Mouse (Mus musculus) hindbrain, embryonic 16.5 days (tissue): ENCODE data around the gene Cacnb4. TPM values are rescaled to one million over a fixed set of nuclear protein-coding genes. Genes with fewer than 3 reads are reported as not detected.

Experiments
- ATAC-seq: fragments of 200-750 bp; cut with Nextera tagmentation; 2 replicates; pipeline ENCODE4 v1.8.0; 2017; ENCODE audit warnings: moderate TSS enrichment, moderate library complexity
- H3K27ac ChIP-seq: fragments of 300-500 bp; sonication (generic); 2 replicates; pipeline ENCODE4 v1.5.1; 2014; ENCODE audit warnings: low read depth, mild to moderate bottlenecking, control low read depth, low read length, moderate library complexity
- H3K27me3 ChIP-seq: fragments of 300-500 bp; sonication (generic); replicated peaks from 2 replicates; pipeline ENCODE4 v1.6.1; 2014; ENCODE audit warnings: low read length; ENCODE audit not compliant: control insufficient read depth, insufficient read depth
- H3K36me3 ChIP-seq: fragments of 300-500 bp; sonication (generic); 2 replicates; pipeline ENCODE4 v1.6.1; 2014; ENCODE audit warnings: mild to moderate bottlenecking, low read length, moderate library complexity, mixed read lengths; ENCODE audit not compliant: control insufficient read depth, insufficient read depth
- H3K4me1 ChIP-seq: fragments of 300-500 bp; sonication (generic); 2 replicates; pipeline ENCODE4 v1.6.1; 2014; ENCODE audit warnings: low read depth, low read length; ENCODE audit not compliant: control insufficient read depth, insufficient read depth
- H3K4me2 ChIP-seq: fragments of 300-500 bp; sonication (generic); 2 replicates; pipeline ENCODE4 v1.6.1; 2014; ENCODE audit warnings: mild to moderate bottlenecking, low read length, control low read depth, moderate library complexity
- H3K4me3 ChIP-seq: fragments of 300-500 bp; sonication (generic); 2 replicates; pipeline ENCODE4 v1.5.1; 2014; ENCODE audit warnings: mild to moderate bottlenecking, low read length, control low read depth, moderate library complexity
- H3K9ac ChIP-seq: fragments of 300-500 bp; sonication (generic); 2 replicates; pipeline ENCODE4 v1.6.1; 2014; ENCODE audit warnings: low read depth, mild to moderate bottlenecking, control low read depth, low read length, moderate library complexity
- H3K9me3 ChIP-seq: fragments of 300-500 bp; sonication (generic); 2 replicates; pipeline ENCODE4 v1.6.1; 2014; ENCODE audit warnings: mild to moderate bottlenecking, low read length, moderate library complexity; ENCODE audit not compliant: control insufficient read depth
- WGBS: fragments of 180-500 bp; shearing (Covaris S2); extraction: QIAGEN DNeasy Blood & Tissue Kit; methylation state at CpG from one replicate; pipeline ENCODE4 v1.1.7; 2014; 5-methylcytosine and 5-hydroxymethylcytosine counted together
- polyA plus RNA-seq: library from polyadenylated mRNA; unstranded; fragments of >200 nt; fragmentation: Nextera tagmentation; extraction: Ambion mirVana; gene quantifications from 2 replicates; pipeline ENCODE4 v1.2.1, GENCODE M21; 2015

The Cacnb4 gene
- polyA plus RNA-seq, 1 experiment from 2014 or later = 13.9 TPM

GRCm38 (mm10) chr2:52638226-52638625, 38.4 kb downstream of the Cacnb4 start:
- H3K9me3 ChIP-seq = no peaks in the 10 kb centered on the region
- H3K4me3 ChIP-seq = no peak overlapping the region
- H3K4me1 ChIP-seq = no peaks in the 10 kb centered on the region
- no peak overlapping the region for H3K9ac ChIP-seq
- no peak for ATAC-seq
- H3K36me3 ChIP-seq = no peaks in the 10 kb centered on the region
- 53% methylated on average over 4 of the region's 4 CpGs for WGBS
- no peak overlapping the region for H3K4me2 ChIP-seq
- H3K27me3 ChIP-seq = no peaks in the 10 kb centered on the region
- H3K27ac ChIP-seq = no peak overlapping the region

GRCm38 (mm10) chr2:52636051-52636450, 40.6 kb downstream of the Cacnb4 start:
- H3K4me3 ChIP-seq = no peak overlapping the region
- H3K9ac ChIP-seq = no peak overlapping the region
- no peak for ATAC-seq
- WGBS = 58% methylated on average over 5 of the region's 5 CpGs
- H3K27me3 ChIP-seq = no peaks in the 10 kb centered on the region
- no peaks in the 10 kb centered on the region for H3K9me3 ChIP-seq
- H3K36me3 ChIP-seq = no peaks in the 10 kb centered on the region
- H3K4me2 ChIP-seq = no peak overlapping the region
- no peak overlapping the region for H3K27ac ChIP-seq
- H3K4me1 ChIP-seq = no peaks in the 10 kb centered on the region

- Histone ChIP-seq H3K27ac (no peak overlapping the region), H3K4me1 (no peaks in the 10 kb centered on the region), H3K9ac (no peak overlapping the region), H3K4me2 (no peak overlapping the region), H3K36me3 (no peaks in the 10 kb centered on the region), H3K4me3 (no peak overlapping the region), H3K9me3 (no peaks in the 10 kb centered on the region), H3K27me3 (no peaks in the 10 kb centered on the region)
- no peak for ATAC-seq
- WGBS = 9% methylated on average over 4 of the region's 4 CpGs
These were observed 41.3 kb downstream of the Cacnb4 start for GRCm38 (mm10) chr2:52635358-52635757.

GRCm38 (mm10) chr2:52632880-52633279, 43.8 kb downstream of the Cacnb4 start:
- H3K4me1 ChIP-seq = no peaks in the 10 kb centered on the region
- H3K4me2 ChIP-seq = no peak overlapping the region
- H3K27ac ChIP-seq = no peak overlapping the region
- no peaks in the 10 kb centered on the region for H3K27me3 ChIP-seq
- H3K9me3 ChIP-seq = no peaks in the 10 kb centered on the region
- no peak overlapping the region for H3K4me3 ChIP-seq
- ATAC-seq = peak; percentile 57; the same call in 1 of the 2 replicates
- no peaks in the 10 kb centered on the region for H3K36me3 ChIP-seq
- 9% methylated on average over 7 of the region's 7 CpGs for WGBS
- H3K9ac ChIP-seq = no peak overlapping the region

DNA sequence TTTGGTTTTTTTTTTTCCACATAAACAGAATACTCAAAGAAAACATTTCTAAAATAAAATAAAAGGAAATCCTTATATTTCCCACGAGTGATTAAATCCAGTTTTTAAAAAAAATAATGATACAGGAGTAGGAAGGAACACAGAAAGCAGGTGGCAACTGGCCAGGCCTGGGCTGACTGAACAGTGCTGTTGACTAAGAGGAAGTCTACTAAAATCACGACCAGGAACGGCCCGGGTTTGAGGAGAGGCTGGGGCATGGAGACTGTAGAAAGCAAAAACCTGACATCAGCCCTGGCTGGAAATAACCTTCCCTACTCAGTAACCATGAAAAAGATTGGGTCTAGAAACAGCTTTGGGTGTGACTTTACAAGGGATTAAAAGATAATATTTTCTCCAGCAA, 48.4 kb downstream of the Cacnb4 start:
- H3K27ac ChIP-seq = no peak overlapping the region
- H3K4me2 ChIP-seq = no peak overlapping the region
- H3K9me3 ChIP-seq = no peaks in the 10 kb centered on the region
- no peaks in the 10 kb centered on the region for H3K36me3 ChIP-seq
- H3K27me3 ChIP-seq = no peaks in the 10 kb centered on the region
- H3K4me1 ChIP-seq = peaks cover 9% of the 10 kb centered on the region
- no peak overlapping the region for H3K9ac ChIP-seq
- H3K4me3 ChIP-seq = no peak overlapping the region
- no peak for ATAC-seq
- 78% methylated on average over 4 of the region's 4 CpGs for WGBS

- H3K36me3 ChIP-seq = no peaks in the 10 kb centered on the region
- no peak for ATAC-seq
- no peak overlapping the region for H3K4me3 ChIP-seq
- peaks cover 9% of the 10 kb centered on the region for H3K4me1 ChIP-seq
- no peak overlapping the region for H3K4me2 ChIP-seq
- no peaks in the 10 kb centered on the region for H3K27me3 ChIP-seq
- no peaks in the 10 kb centered on the region for H3K9me3 ChIP-seq
- WGBS = 90% methylated on average over 3 of the region's 3 CpGs
- no peak overlapping the region for H3K27ac ChIP-seq
- no peak overlapping the region for H3K9ac ChIP-seq
These were observed 50.4 kb downstream of the Cacnb4 start for GRCm38 (mm10) chr2:52626266-52626665.

- Histone ChIP-seq H3K4me3 (no peak overlapping the region), H3K4me2 (no peak overlapping the region), H3K27ac (no peak overlapping the region), H3K4me1 (peaks cover 9% of the 10 kb centered on the region), H3K36me3 (no peaks in the 10 kb centered on the region), H3K27me3 (no peaks in the 10 kb centered on the region), H3K9me3 (no peaks in the 10 kb centered on the region), H3K9ac (no peak overlapping the region)
- WGBS = 97% methylated on average over 6 of the region's 6 CpGs
- no peak for ATAC-seq
These were observed 50.9 kb downstream of the Cacnb4 start for GRCm38 (mm10) chr2:52625731-52626130.

DNA sequence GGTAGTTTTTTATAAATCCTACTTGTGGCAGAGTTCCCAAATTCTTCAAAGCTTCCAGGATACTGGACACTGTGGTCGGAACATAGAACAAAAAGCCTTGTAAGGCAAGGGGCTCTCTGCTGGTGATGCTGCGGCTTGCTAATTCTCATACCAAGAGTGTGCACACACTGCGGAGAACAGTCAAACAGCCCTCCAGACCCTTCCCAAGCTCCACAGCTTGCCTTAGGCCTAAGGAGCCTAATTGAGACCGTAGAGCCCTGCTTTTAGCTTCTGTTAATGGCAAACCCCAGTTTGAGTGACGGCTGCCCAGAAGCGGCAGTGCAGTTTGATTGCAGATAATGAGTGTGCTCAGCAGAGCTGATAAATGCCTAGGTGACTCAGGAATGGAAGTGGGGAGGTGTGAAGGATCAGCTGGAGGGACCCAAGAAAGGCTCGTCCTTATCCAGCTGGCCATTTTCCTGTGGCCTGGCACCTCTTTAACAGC, 52.7 kb downstream of the Cacnb4 start:
- peaks cover 9% of the 10 kb centered on the region for H3K4me1 ChIP-seq
- peak overlapping the region; percentile 18; the same call in 1 of the 2 replicates for H3K27ac ChIP-seq
- peak; percentile 63 for ATAC-seq

GRCm38 (mm10) chr2:52623461-52623860, 53.2 kb downstream of the Cacnb4 start:
- no peak overlapping the region for H3K4me2 ChIP-seq
- no peak overlapping the region for H3K4me3 ChIP-seq
- H3K9ac ChIP-seq = no peak overlapping the region
- H3K27ac ChIP-seq = 0 out of 2 replicates have a peak overlapping the region, but pooled peaks have one; percentile 18
- no peaks in the 10 kb centered on the region for H3K9me3 ChIP-seq
- 40% methylated on average over 4 of the region's 4 CpGs for WGBS
- no peaks in the 10 kb centered on the region for H3K27me3 ChIP-seq
- peaks cover 9% of the 10 kb centered on the region for H3K4me1 ChIP-seq
- ATAC-seq = no peak; the same call in 1 of the 2 replicates
- H3K36me3 ChIP-seq = no peaks in the 10 kb centered on the region

More for the DNA sequence above, 52.7 kb downstream of the Cacnb4 start:
- Histone ChIP-seq H3K4me2 (no peak overlapping the region), H3K9ac (no peak overlapping the region), H3K27me3 (no peaks in the 10 kb centered on the region), H3K9me3 (no peaks in the 10 kb centered on the region), H3K36me3 (no peaks in the 10 kb centered on the region), H3K4me3 (no peak overlapping the region)
- 34% methylated on average over 7 of the region's 7 CpGs for WGBS

DNA sequence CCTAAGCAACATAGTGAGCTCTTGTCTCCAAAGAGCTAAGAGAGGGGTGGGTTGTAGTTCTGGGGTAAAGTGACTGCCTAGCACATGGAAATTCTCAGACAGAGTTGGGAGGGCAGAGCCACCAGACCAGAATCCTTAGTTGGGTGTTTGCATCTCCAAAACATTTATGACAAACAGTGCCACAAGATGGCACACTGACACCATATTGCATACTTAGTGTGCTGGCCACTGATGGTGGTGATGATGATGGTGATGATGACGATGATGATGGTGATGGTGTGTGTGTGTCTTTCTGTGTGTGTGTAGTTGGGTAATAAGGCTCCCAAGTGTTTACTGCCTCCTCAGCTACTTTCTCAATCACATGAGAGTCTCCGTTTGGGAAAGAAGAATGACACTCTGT, 54.0 kb downstream of the Cacnb4 start:
- no peaks in the 10 kb centered on the region for H3K27me3 ChIP-seq
- no peaks in the 10 kb centered on the region for H3K9me3 ChIP-seq
- peaks cover 9% of the 10 kb centered on the region for H3K4me1 ChIP-seq
- WGBS = 60% methylated on average over 2 of the region's 2 CpGs
- no peaks in the 10 kb centered on the region for H3K36me3 ChIP-seq
- no peak overlapping the region for H3K9ac ChIP-seq
- H3K4me3 ChIP-seq = no peak overlapping the region
- ATAC-seq = no peak
- H3K27ac ChIP-seq = no peak overlapping the region
- no peak overlapping the region for H3K4me2 ChIP-seq
